Mouse (Mus musculus) liver, adult (tissue): ENCODE data around the gene Rgl1.

Source experiments
- GATA4 ChIP-seq: IDR thresholded peaks from 2 replicates; pipeline ENCODE4 v1.6.1; 2014; ENCODE audit warnings: mild to moderate bottlenecking, low read length; ENCODE audit not compliant: insufficient replicate concordance

Gene Rgl1

DNA sequence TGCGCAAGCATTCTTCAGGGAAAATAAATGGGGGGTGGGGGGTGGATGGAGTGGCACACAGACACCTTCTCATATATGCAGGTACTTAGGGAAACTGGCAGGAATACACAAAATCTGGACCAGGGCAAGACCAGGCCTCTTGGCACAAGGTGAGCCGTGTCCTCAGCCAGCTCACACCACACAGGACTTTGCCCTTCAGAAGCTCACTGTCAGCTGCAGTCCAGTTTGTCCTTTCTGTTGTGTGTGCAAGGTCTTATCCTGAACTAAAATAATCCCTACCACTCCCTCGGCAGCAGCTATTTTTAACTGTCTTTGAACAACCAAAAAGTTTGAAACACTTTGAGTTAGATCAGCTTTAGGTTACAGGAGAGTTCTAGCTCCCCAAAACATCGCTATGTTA, 227.3 kb downstream of the Rgl1 start:
- no peak for TF ChIP-seq GATA4

DNA sequence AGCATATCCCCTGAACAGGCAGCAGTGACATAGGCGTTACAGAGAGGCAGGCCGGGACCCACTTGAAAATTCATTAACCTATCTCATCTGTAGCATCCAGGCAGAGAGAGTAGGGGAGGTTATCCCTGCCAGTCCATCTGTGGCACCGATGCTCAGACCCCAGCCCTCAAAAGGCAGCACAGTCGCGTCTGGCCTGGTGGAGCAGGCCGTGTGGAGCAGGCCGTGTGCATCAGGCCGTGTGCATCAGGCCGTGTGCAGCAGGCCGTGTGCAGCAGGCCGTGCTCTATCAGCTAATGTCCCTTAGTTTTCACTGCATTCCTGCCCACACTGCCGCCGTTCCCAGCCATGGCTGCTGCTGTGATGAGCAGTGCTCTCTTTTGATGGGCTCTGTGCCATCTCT, 229.0 kb downstream of the Rgl1 start:
- TF ChIP-seq GATA4 = no peak

DNA sequence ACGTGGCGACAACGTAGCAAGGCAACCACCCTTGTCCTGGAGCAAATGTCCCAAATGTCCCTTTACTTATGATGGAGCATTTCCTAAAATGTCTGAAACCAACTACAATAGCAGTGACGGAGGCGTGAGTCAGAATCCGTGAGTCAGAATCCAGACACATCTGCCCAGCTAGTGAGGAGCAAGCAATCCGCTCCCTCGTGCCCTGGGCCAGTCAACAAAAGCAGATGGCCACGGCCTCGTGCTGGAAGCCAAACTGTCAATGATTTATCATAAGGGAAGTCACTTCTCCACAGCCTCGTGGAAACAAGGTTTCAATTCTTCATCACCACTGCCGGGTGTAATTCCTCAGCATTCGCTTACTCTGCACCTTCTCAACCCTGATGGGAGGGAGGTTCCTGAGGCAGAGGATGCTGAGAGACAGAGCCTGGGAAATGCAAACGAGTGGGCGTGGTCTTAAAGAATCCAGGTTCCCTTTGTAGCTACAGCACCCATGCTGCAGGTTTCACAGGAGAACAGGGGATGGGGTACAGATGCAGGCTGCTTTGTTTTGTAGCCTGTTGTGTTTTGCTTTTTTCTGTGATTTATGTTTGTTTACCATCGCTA, 229.6 kb downstream of the Rgl1 start:
- TF ChIP-seq GATA4 = no peak

DNA sequence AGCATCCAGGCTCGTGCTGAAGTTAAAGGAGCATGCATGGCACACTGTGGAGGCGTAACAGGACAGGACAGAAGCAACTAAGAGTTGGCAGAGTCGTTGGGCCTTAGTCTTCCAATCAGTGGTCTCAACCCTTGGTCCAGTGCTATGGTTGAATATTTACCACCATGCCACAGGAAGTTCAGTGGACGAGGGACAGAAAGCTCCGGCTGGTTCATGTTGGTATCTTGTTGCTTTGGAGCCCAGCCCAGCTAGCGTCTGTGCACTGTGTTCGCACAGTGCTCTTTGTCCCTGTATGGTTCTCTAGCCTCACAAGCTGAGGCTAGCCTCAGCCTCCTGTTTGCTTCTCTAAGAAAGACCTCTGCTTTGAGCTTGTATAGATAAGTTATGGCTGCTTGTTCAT, 231.6 kb downstream of the Rgl1 start:
- TF ChIP-seq GATA4 = no peak

DNA sequence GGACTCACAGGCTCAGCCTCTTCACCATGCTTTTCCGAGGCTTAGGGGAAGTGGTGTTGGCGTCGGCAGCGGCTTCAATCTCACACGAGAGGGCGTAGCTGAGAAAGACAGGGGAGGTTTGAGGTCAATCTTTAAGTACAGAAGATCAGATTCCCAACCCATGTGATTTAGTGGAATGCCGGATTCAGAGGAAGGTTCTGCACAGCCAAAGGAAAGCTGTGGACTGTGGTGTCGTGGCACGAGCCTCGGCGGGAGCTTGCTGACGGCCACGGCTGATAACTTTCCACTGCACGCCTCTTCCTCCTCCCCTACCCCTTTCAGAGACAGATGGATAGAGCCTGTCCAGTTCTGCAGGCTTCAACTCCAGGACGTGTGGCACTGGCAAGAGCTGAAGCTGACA, 234.7 kb downstream of the Rgl1 start:
- TF ChIP-seq GATA4 = peak; percentile 70; the same call in 1 of the 2 replicates

DNA sequence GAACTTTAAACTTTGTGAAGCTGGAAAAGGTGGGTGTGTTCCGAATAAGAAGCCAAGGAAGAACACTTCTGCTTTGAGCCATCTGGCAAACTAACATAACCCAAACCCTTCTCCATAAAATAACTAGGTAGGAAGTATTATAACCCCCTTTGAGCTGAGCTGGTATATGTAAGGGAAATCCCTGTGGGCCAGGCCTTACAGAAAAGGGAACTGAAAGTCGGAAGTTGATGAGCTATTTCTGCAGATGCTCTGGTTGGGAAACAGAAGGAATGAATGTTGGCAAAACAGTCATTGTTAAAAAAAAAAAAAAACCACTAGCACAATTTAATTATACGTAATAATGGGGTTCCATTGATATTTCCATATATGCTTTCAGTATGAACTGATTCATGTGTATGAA, 237.4 kb downstream of the Rgl1 start:
- TF ChIP-seq GATA4 = no peak

DNA sequence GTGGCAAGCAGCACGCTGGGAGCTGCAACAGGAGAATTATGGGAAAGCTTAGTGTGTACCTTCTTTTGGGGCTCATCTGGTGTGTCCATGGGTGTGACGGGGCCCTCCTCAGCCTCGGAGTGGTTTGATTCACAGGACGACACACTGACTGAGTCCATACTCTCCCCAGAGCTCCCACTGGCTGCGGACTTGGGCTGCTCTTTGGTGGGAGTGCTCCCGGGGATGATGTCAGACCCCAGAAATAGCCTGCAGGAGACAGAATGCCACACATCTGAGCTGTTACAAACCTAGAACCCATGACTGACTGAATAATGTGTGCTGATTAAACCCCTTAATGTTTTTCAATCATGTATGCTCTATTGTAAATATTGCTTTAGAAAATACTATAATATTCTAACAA, 237.9 kb downstream of the Rgl1 start:
- TF ChIP-seq GATA4 = no peak

DNA sequence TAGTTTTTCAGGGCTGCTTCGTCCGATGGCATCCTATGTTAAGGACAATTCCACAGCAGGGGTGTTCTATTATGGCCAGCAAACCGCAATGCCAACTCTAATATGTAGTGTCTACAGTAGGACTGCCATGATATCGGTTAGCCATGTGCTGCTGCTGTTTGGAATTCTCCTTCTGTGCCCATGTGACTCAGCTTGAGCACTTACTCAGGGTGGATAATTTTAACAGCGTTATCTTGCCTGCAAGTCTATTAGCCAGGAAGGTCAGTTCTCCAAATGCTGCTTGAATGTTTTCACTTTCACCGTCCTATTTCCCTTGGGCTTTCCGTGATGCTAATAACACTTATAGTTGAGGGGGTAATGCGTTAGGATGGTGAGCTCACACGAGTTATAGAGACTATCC, 240.0 kb downstream of the Rgl1 start:
- TF ChIP-seq GATA4 = peak; percentile 78; the same call in 1 of the 2 replicates

DNA sequence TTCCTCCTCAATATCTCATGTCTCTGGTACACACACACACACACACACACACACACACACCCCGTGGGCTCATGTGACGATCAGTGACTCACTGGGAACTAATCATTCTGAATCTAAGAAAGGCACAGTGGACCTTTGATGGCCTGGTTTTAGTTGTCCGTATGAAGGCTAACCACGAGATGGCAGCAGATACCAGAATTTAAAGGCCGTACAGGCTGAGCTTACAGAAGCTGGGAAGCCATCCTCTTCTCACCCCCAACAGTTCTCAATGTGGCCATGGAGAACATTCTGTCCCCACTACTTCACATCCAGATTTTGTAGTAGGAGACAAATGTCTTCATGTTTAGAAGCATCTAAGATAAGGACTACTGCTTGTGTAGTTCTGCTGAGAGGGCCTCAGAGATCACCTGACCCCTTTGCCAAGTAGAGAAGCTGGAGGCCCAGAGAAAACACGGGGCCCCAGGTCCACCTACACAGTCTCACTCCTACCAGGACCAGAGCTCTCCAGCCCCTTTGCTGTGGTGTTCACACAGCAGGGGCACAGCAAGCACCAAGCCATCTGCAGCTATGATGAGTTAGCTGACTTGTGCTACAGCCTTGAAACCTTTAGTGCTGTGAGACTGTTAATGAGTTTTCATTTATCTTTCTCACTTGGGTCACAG, 241.0 kb downstream of the Rgl1 start:
- 0 out of 2 replicates have a peak, but pooled peaks have one; percentile 35 for TF ChIP-seq GATA4

DNA sequence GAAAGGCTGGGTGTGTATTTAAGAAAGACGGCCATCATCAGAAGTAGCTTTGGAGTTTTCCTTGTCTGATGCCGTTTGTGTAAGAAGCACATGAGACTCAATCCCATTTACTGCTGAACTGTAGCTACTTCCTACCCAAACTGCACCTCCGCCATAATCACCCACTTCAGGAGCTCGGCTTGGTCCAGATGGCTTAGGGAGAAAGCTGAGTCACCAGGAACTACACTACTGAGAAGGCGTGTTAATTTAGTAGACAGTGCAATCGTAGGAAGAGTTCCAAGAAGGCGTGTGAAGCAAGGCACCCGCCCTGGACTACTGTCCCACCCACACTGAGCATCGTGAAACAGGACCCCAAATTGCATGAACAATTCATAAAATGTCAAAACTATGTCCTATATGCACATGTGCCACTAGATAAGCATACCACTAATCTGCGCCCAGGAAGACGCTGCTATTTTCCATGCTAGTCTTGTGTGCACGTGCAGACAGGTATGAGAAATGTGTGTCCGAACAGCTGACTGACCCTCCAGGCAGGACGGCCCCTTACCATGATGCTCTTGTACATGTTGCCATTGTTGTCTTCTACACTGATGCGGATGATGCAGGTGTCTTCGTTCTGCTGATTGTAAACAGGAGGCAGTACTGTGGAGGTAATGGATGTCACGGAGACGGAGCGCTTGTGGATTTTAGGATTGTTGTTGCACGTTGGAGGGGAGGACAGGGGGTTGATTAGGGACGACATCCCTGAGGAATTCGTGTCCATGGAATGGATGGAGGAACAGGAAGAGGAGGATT, 241.9 kb downstream of the Rgl1 start:
- TF ChIP-seq GATA4 = no peak

DNA sequence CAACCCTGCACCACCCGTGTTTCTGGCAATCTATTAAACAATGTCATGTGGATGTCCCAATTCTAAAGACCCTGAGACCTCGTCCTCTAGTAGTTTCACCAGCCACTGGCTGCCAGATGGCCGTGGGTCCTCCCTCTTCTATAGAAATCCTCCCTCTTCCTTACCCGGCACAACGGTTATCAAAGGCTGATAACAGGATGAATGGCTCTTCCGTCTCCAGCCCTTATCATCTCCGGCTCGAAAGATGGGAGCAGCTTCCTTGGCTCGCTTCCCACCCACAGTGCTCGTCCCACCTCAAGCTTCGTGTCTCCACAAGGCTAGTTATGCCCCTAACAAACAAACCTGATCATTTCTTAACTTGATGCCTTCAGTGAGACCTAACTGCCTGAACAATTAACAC, 242.9 kb downstream of the Rgl1 start:
- peak; percentile 98 for TF ChIP-seq GATA4

DNA sequence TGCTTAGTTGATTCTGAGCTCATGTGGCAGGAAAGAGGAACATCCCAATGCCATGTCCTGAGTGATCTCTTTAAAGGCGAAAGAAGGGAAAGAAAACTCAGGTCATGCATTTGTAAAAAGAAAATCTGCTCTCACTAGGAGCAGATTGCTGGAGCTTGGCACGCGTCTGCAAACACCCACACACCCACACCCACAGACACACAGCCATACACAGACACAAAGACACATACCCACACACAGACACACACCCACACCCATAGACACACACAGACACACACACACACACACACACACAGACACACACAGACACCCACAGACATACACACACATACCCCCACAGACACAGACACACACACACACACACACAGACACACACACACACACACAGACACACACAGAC, 243.9 kb downstream of the Rgl1 start:
- TF ChIP-seq GATA4 = no peak

DNA sequence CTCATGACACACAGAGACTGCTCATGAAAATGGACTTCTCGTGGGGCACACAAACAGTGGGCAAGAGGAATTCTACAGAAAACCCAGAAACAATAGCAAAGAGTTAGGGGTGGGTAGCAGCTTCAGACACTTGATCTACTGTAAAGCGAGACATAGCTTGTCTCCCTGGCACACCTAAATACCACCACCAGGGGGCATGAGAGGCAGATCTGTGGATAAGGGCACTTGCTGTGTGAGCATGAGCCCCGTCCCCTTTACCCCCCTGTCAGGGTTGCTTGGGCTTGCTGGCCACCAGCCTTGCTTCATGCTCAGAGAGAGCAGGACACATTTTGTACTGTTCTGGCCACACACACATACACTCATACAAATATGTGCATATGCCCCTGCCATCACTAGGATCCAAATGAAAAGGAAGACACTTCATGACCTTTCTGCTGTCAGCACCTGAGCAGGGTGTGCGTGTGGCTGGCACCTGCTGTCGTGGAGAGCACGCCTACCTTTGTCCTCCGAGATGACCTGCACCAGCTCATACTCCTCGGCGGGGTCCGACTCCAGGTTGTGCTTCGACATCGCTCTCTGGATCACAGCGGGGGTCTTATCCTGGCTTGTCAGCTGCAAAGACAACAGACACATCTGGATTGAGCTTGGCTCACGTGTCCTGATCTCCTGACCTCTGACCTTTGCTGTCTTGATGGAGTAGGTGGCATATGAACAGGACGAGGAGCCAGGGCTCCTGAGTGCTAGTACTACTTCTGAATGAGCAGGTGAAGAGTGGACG, 245.2 kb downstream of the Rgl1 start:
- TF ChIP-seq GATA4 = peak; percentile 36; the same call in 1 of the 2 replicates

DNA sequence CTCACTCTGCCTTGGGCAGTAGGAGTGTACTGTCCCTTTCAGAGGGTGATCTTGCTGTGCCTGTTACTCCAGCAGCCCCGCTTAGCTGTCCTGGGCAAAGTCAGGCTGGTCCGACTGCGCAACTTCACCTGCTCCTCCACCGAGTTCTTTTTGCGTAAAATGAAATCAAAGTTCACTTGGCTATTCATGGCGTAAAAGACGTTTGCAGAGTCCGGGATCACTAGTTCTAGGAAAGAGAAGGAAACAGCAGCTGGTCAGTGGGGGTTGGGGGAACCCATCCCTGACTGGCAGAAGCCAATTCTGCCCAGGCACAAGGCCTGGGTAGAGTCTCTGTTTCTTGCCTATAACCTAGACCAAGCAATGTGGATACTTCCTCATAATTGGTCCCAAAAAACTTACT, 247.2 kb downstream of the Rgl1 start:
- TF ChIP-seq GATA4 = no peak

DNA sequence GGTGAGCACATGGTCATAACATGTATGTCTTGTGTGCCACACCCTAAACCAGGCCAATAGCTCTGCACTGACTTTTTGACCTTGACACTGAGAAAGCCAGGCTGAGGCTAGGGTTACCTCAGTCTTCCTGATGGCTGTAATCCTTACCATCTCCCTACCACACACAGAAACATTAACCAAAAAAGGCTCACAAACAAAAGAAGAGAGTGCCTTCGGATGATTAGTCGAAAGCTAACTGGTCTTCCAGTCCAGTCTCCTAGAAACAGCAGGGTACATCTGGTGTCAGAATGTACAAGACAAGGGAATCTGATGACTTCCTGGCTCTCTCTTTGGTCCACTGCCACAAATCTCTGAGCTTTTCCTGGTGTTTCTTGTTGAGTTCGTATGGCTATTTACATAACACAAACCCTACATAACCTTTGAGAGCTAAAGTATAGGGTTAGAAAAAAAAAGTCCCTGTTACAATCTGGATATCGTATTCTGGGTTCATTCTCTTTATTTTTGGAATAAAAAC, 249.0 kb downstream of the Rgl1 start:
- TF ChIP-seq GATA4 = no peak
